Mouse (Mus musculus) embryonic stem cell, embryonic (primary cell): ENCODE measurements around the gene Zfp324.

ENCODE experiments used
- CTCF ChIA-PET, 4 experiments: fragments of 300-600 bp in 2 of 4; fragments of 350-600 bp in 2 of 4; sonication (Branson Sonifier 250); formaldehyde crosslinking; loops; one replicate each; lab custom pipeline; 2022; ENCODE audit warnings: inconsistent platforms in 2 of 4; lab: Charles Lee
- POLR2A ChIA-PET, 4 experiments: fragments of 300-600 bp in 2 of 4; fragments of 350-600 bp in 2 of 4; sonication (Branson Sonifier 250); formaldehyde crosslinking; loops; one replicate each; lab custom pipeline; 2022; ENCODE audit warnings: antibody characterized with exemption in 4 of 4, inconsistent platforms in 1 of 4; lab: Charles Lee

Gene Zfp324

GRCm38 (mm10) chr7:12949032-12949871 lies 16.4 kb upstream of the Zfp324 start:
- CTCF ChIA-PET = interaction anchor here in 3 of 4 experiments (0.6 to 1.4 kb wide), 6 partner anchors 26 to 60 kb away, joined by 3 to 7 read pairs (median 4); partner anchors contain the start of gene Rps5 (in 1 of the 3)
- POLR2A ChIA-PET = interaction anchor here (0.6 to 15.3 kb wide), 68 partner anchors 9 to 562 kb away, joined by 3 to 269 read pairs (median 5); partner anchors contain the start of genes Rnf225 (in 3 of the 4), Rps5 (in 3 of the 4), Zfp446 (in 3 of the 4) and Zbtb45 (in 2 of the 4)

DNA sequence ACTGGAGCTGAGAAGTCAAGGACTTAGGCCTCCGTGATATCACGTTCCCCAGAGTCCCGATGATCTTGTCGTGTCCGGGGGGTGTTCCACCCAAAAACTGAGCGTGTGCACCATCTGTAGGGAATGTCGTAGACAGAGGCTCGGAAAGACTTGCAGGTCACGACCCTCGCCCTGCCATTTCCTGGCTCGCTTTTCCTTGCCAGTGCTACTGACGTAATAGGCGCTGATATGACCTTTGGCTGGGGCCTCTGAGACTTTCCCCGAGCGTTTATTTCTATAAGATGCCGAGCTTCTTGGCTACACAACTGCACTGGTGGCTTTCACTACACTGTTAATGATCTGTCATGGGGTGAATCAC lies 15.8 kb upstream of the Zfp324 start:
- ChIA-PET CTCF (interaction anchor here in 3 of 4 experiments (0.6 to 1.4 kb wide), 6 partner anchors 27 to 59 kb away, joined by 3 to 7 read pairs (median 4); partner anchors contain the start of genes Rps5 (in 1 of the 3) and Zfp446 (in 1 of the 3)), POLR2A (interaction anchor here (0.6 to 15.3 kb wide), 65 partner anchors 9 to 255 kb away, joined by 3 to 269 read pairs (median 6); partner anchors contain the start of genes Rnf225 (in 3 of the 4), Rps5 (in 3 of the 4), Zfp446 (in 3 of the 4) and Zbtb45 (in 2 of the 4))

DNA sequence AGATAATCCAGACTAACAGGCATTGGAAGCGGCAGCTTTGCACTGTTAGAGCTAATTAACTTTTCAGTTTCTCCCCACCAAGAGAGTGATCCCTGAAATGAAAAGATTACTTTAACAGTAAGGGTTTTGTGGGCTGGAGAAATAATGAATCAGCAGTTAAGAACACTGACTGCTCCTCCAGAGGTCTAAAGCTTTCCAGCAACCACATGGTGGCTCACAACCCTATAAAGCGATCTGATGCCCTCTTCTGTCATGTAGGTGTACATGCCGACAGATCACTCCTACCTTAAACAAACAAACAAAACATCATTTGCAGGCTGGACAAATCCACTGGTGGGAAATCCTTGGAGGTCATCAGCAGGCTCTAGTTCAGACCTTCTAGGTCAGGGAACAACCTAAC lies 10.7 kb upstream of the Zfp324 start:
- CTCF ChIA-PET = interaction anchor here in 2 of 4 experiments (1.0 to 1.5 kb wide), 2 partner anchors 19 to 23 kb away, joined by 4 read pairs; partner anchors contain the start of gene Zfp446 (in 1 of the 2)
- POLR2A ChIA-PET = interaction anchor here in 3 of 4 experiments (0.6 to 15.3 kb wide), 10 partner anchors 10 to 80 kb away, joined by 3 to 269 read pairs (median 4); partner anchors contain the start of genes Rps5 (in 2 of the 3), Zfp446 (in 2 of the 3), Rnf225 (in 1 of the 3) and Zbtb45 (in 1 of the 3)

GRCm38 (mm10) chr7:12957511-12957910 lies 8.1 kb upstream of the Zfp324 start:
- ChIA-PET CTCF (interaction anchor here in 1 of 4 experiments (1.2 kb wide), 1 partner anchor 21 kb away, joined by 3 read pairs; the partner anchor contains the start of gene Zfp446), POLR2A (interaction anchor here (0.7 to 9.7 kb wide), 14 partner anchors 8 to 81 kb away, joined by 3 to 150 read pairs (median 6); partner anchors contain the start of genes Zfp446 (in 3 of the 4), Rps5 (in 1 of the 4) and Ube2m (in 1 of the 4))

GRCm38 (mm10) chr7:12958948-12959347 lies 6.7 kb upstream of the Zfp324 start:
- POLR2A ChIA-PET = interaction anchor here (0.5 to 9.7 kb wide), 29 partner anchors 9 to 79 kb away, joined by 3 to 150 read pairs (median 5); partner anchors contain the start of genes Zfp446 (in 3 of the 4), Rnf225 (in 2 of the 4), Rps5 (in 2 of the 4) and Chmp2a (in 1 of the 4)
- CTCF ChIA-PET = interaction anchor here in 1 of 4 experiments (1.3 kb wide), 1 partner anchor 23 kb away, joined by 3 read pairs; no protein-coding TSS in a partner anchor

GRCm38 (mm10) chr7:12959718-12960117 lies 5.9 kb upstream of the Zfp324 start:
- ChIA-PET CTCF (interaction anchor here in 1 of 4 experiments (1.3 kb wide), 1 partner anchor 22 kb away, joined by 3 read pairs; no protein-coding TSS in a partner anchor), POLR2A (interaction anchor here in 3 of 4 experiments (0.8 to 9.7 kb wide), 27 partner anchors 8 to 95 kb away, joined by 3 to 150 read pairs (median 5); partner anchors contain the start of genes Zfp446 (in 3 of the 3), Rnf225 (in 2 of the 3), Rps5 (in 2 of the 3) and Chmp2a (in 1 of the 3))

GRCm38 (mm10) chr7:12961511-12962141 lies 4.0 kb upstream of the Zfp324 start:
- POLR2A ChIA-PET = interaction anchor here (0.6 to 9.7 kb wide), 51 partner anchors 9 to 455 kb away, joined by 3 to 150 read pairs (median 5); partner anchors contain the start of genes Rnf225 (in 3 of the 4), Rps5 (in 3 of the 4), Zfp446 (in 3 of the 4) and Zbtb45 (in 2 of the 4)
- CTCF ChIA-PET = interaction anchor here (0.6 to 1.3 kb wide), 10 partner anchors 10 to 651 kb away, joined by 3 to 11 read pairs (median 4); partner anchors contain the start of gene Rps5 (in 1 of the 4)

DNA sequence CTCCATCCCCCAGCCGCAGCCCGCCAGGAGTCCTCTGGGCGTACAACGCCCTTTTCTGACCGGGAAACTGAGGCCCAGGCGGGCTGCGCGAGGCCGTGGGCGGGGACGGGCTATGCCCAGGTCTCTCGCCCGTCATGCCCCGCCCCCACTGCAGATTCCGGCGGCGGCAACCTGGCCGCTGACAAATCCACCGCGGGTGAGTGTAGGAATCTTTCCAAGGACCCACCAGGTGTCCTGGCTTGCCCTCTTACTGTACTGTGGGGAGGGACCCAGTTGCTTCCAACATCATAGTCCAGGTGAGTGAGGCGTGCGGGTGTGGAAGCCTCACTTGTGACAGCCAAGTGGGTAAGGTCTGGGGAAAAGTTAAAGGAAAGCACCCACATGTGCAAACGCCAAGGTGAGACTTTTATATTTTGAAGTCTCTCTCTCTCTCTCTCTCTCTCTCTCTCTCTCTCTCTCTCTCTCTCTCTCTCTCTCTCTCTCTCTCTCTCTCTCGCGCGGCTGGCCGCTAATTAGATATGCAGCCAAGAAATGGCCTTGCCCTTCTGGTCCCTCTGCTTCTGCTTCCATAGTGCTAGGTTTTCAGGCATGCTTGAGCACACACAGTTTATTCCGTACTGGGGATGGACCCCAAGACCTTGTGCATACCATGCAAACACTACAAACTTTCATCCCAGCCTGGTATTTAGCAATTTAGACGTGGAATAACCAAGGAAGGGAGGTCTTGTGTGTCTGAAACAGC lies 637 bp downstream of the Zfp324 start:
- POLR2A ChIA-PET = interaction anchor here in 3 of 4 experiments (0.5 to 9.7 kb wide), 12 partner anchors 9 to 327 kb away, joined by 3 to 150 read pairs (median 6); partner anchors contain the start of genes Rps5 (in 3 of the 3) and Zfp446 (in 3 of the 3)
- CTCF ChIA-PET = interaction anchor here in 1 of 4 experiments (1.0 kb wide), 1 partner anchor 44 kb away, joined by 5 read pairs; the partner anchor contains the start of gene Zbtb45

DNA sequence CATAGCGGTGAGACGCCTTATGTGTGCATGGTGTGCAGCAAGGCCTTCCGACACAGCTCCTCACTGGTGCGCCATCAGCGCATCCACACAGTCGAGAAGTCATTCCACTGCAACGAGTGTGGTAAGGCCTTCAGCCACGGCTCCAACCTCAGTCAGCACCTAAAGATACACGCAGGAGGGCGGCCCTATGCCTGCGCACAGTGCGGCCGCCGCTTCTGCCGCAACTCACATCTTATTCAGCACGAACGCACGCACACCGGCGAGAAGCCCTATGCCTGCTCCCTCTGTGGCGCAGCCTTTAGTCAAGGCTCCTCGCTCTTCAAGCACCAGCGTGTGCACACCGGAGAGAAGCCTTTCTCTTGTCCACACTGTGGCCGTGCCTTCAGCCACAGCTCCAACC lies 5.3 kb downstream of the Zfp324 start:
- ChIA-PET POLR2A (interaction anchor here (0.7 to 13.4 kb wide), 52 partner anchors 9 to 307 kb away, joined by 3 to 150 read pairs (median 4); partner anchors contain the start of genes Rps5 (in 3 of the 4), Rnf225 (in 2 of the 4), Slc27a5 (in 2 of the 4) and Lig1 (in 1 of the 4)), CTCF (interaction anchor here in 1 of 4 experiments (1.0 kb wide), 2 partner anchors 15 to 28 kb away, joined by 4 to 6 read pairs; no protein-coding TSS in a partner anchor)

GRCm38 (mm10) chr7:12977682-12978389 lies 12.2 kb downstream of the Zfp324 start, which contains the start of gene Zfp446:
Gene Zfp446 (plus strand): TSS chr7:12977848.
- POLR2A ChIA-PET = interaction anchor here (0.6 to 13.4 kb wide), 129 partner anchors 8 to 372 kb away, joined by 3 to 150 read pairs (median 6); partner anchors contain the start of genes Rnf225 (in 4 of the 4), Chmp2a (in 3 of the 4), Mzf1 (in 3 of the 4) and Rps5 (in 3 of the 4)
- CTCF ChIA-PET = interaction anchor here (0.5 to 1.9 kb wide), 22 partner anchors 10 to 103 kb away, joined by 3 to 13 read pairs (median 4); partner anchors contain the start of genes Zbtb45 (in 3 of the 4) and Rps5 (in 1 of the 4)

DNA sequence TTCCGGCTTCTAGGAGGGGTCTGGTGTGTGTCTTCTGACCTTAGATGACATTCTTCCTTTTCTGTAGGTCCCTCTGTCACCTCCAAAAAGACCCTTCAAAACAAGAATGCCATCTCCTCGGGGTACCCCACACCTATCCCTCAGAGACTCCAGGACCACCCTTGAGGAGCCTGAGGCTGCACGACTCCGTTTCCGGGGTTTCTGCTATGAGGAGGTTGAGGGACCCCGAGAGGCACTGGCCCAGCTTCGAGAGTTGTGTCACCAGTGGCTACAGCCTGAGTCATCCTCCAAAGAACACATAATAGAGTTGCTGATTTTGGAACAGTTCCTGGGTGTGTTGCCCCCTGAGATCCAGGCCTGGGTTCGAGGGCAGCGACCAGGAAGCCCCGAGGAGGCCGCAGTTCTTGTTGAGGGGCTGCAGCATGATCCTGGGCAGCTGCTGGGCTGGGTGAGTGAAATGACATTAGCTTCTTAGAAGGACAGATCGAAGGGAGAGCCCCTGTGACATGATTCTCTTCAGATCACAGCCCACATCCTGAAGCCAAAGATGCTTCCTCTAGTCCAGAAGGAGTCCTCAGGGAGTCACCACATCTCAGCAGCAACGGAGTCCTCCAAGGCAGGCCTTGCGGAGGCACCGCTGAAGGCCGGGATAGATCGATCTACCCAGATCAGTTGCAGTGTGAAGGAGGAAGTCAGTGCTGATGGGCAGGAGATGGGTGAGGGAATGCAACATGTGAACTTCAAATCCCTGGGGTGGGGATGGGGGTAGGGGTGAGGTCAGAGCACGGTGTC lies 13.5 kb downstream of the Zfp324 start:
- CTCF ChIA-PET = interaction anchor here in 3 of 4 experiments (0.6 to 1.9 kb wide), 10 partner anchors 9 to 79 kb away, joined by 3 to 13 read pairs (median 6); partner anchors contain the start of gene Zbtb45 (in 3 of the 3)
- POLR2A ChIA-PET = interaction anchor here (0.5 to 13.4 kb wide), 75 partner anchors 8 to 297 kb away, joined by 3 to 150 read pairs (median 9); partner anchors contain the start of genes Zbtb45 (in 3 of the 4), Zfp324 (in 3 of the 4), Chmp2a (in 2 of the 4) and Rps5 (in 2 of the 4)

- POLR2A ChIA-PET = interaction anchor here in 3 of 4 experiments (1.0 to 13.4 kb wide), 30 partner anchors 8 to 76 kb away, joined by 3 to 150 read pairs (median 12); partner anchors contain the start of genes Zbtb45 (in 3 of the 3), Rps5 (in 2 of the 3), Rnf225 (in 1 of the 3) and Ube2m (in 1 of the 3)
- CTCF ChIA-PET = interaction anchor here in 1 of 4 experiments (0.6 kb wide), 1 partner anchor 79 kb away, joined by 3 read pairs; no protein-coding TSS in a partner anchor
Observed at GRCm38 (mm10) chr7:12979776-12980175, 14.1 kb downstream of the Zfp324 start.

DNA sequence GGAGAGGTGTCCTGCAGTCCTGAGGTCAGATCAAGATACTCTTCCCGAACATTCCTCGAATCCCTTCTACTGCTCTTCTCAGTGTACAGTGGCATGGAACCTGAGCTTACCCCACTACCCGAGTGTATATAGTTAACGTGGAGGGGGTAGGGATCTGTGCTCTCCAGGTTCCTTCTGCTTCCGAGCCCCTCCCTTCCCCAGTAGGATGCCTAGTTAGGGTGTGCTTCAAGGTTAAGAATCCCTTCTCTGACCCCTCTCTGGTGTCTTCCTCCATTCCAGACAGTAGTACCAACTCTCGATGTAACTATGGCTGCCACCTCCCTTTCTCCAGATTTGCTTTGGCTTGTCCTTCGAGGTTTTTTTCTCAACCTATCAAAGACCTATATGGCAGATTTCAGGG lies 14.7 kb downstream of the Zfp324 start:
- POLR2A ChIA-PET = interaction anchor here in 3 of 4 experiments (0.8 to 13.4 kb wide), 30 partner anchors 8 to 77 kb away, joined by 3 to 150 read pairs (median 7); partner anchors contain the start of genes Zbtb45 (in 3 of the 3), Rps5 (in 2 of the 3), Rnf225 (in 1 of the 3) and Ube2m (in 1 of the 3)
- CTCF ChIA-PET = interaction anchor here in 1 of 4 experiments (1.5 kb wide), 1 partner anchor 71 kb away, joined by 3 read pairs; no protein-coding TSS in a partner anchor

DNA sequence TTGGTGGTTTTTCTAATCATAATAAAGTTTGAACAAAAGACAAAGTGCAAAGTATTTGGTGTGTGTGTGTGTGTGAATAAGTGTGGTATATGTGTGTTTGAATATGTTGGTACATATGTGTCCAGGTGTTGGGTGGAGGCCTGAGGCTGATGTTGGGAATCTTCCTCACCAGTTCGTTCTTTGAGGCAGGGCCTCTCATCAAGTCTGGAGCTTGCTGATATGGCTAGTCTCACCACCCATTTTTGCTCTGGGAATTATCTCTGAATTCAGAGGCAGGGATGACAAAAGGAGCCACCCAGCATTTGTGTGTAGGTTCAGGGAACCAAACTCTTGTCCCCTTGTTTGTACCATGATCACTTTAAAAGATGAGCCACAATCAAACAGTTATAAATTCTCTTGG lies 20.1 kb downstream of the Zfp324 start:
- ChIA-PET CTCF (interaction anchor here in 2 of 4 experiments (0.6 kb wide), 2 partner anchors 23 to 188 kb away, joined by 3 to 4 read pairs; no protein-coding TSS in a partner anchor), POLR2A (interaction anchor here in 2 of 4 experiments (0.7 to 6.1 kb wide), 10 partner anchors 7 to 82 kb away, joined by 3 to 44 read pairs (median 4); partner anchors contain the start of genes Rps5 (in 1 of the 2) and Zfp446 (in 1 of the 2))
